Mouse (Mus musculus) fat pad, adult 2 months (tissue): ENCODE measurements around the gene Fancd2.

ENCODE experiments used
- DNase-seq: peaks from one replicate; pipeline ENCODE4 v3.0.0-alpha.2; 2011; ENCODE audit warnings: low read depth, low spot score; ENCODE audit errors: extremely low read depth

Gene Fancd2

GRCm38 (mm10) chr6:113530932-113531839 lies at the start of gene Fancd2, which contains the start of gene Emc3:
Gene Fancd2 (plus strand): TSS chr6:113531682.
Gene Emc3 (minus strand): TSS chr6:113531652.
- DNase-seq = no peak

GRCm38 (mm10) chr6:113482477-113483099 lies 48.9 kb upstream of the Fancd2 start:
- no peak for DNase-seq

GRCm38 (mm10) chr6:113483100-113483615 lies 48.3 kb upstream of the Fancd2 start, which contains the start of gene Creld1:
Gene Creld1 (plus strand): TSS chr6:113483297.
- DNase-seq = peak; percentile 85

- DNase-seq = no peak
Observed at GRCm38 (mm10) chr6:113483729-113484128, 47.8 kb upstream of the Fancd2 start.

GRCm38 (mm10) chr6:113487125-113487576 lies 44.3 kb upstream of the Fancd2 start:
- DNase-seq = peak; percentile 80

- no peak for DNase-seq
Observed at GRCm38 (mm10) chr6:113489410-113489809, 42.1 kb upstream of the Fancd2 start.

- no peak for DNase-seq
Observed at GRCm38 (mm10) chr6:113492101-113492864, 39.2 kb upstream of the Fancd2 start.

- DNase-seq = no peak
Observed at GRCm38 (mm10) chr6:113494258-113494788, 37.2 kb upstream of the Fancd2 start.

- DNase-seq = no peak
Observed at GRCm38 (mm10) chr6:113495071-113495675, 36.3 kb upstream of the Fancd2 start.

GRCm38 (mm10) chr6:113499346-113499745 lies 32.1 kb upstream of the Fancd2 start:
- no peak for DNase-seq

GRCm38 (mm10) chr6:113501388-113502084 lies 29.9 kb upstream of the Fancd2 start, which contains the start of gene Prrt3:
Gene Prrt3 (minus strand): TSS chr6:113501931.
- DNase-seq = no peak

- DNase-seq = no peak
Observed at GRCm38 (mm10) chr6:113502801-113503200, 28.7 kb upstream of the Fancd2 start.

GRCm38 (mm10) chr6:113505689-113506088 lies 25.8 kb upstream of the Fancd2 start:
- DNase-seq = no peak

- DNase-seq = no peak
Observed at GRCm38 (mm10) chr6:113507130-113507529, 24.4 kb upstream of the Fancd2 start.

GRCm38 (mm10) chr6:113508272-113508946 lies 23.1 kb upstream of the Fancd2 start:
- no peak for DNase-seq

- DNase-seq = no peak
Observed at GRCm38 (mm10) chr6:113508947-113509280, 22.6 kb upstream of the Fancd2 start.

- DNase-seq = no peak
Observed at GRCm38 (mm10) chr6:113513944-113514343, 17.5 kb upstream of the Fancd2 start.

GRCm38 (mm10) chr6:113514600-113514999 lies 16.9 kb upstream of the Fancd2 start:
- no peak for DNase-seq

GRCm38 (mm10) chr6:113517434-113518080 lies 13.9 kb upstream of the Fancd2 start:
- DNase-seq = no peak
